Mouse (Mus musculus) kidney, embryonic 15.5 days (tissue): ENCODE results near the gene Rundc3a. TPM values are rescaled to one million over a fixed set of nuclear protein-coding genes. Genes with fewer than 3 reads are reported as not detected.
A peak's percentile ranks its signal among the peaks of the same experiment; 100 is the strongest.
"Not testable (repeated sequence)": the region's sequence is repeated elsewhere in the genome, so short reads cannot be mapped to it uniquely, and the experiment has no call there.

Source experiments
- ATAC-seq: fragments of 200-750 bp; cut with Nextera tagmentation; replicated peaks from 2 replicates; pipeline ENCODE4 v1.8.0; 2017; ENCODE audit warnings: moderate TSS enrichment; ENCODE audit not compliant: low FRiP score
- H3K27ac ChIP-seq: fragments of 300-500 bp; sonication (generic); 2 replicates; pipeline ENCODE4 v1.5.1; 2015; ENCODE audit warnings: mild to moderate bottlenecking, inconsistent platforms
- H3K27me3 ChIP-seq: fragments of 300-500 bp; sonication (generic); 2 replicates; pipeline ENCODE4 v1.6.1; 2015; ENCODE audit warnings: inconsistent platforms
- H3K36me3 ChIP-seq: fragments of 300-500 bp; sonication (generic); 2 replicates; pipeline ENCODE4 v1.6.1; 2015; ENCODE audit warnings: inconsistent platforms
- H3K4me1 ChIP-seq: fragments of 300-500 bp; sonication (generic); 2 replicates; pipeline ENCODE4 v1.6.1; 2015; ENCODE audit warnings: inconsistent platforms
- H3K4me2 ChIP-seq: fragments of 300-500 bp; sonication (generic); 2 replicates; pipeline ENCODE4 v1.6.1; 2015; ENCODE audit warnings: moderate library complexity, mild to moderate bottlenecking, inconsistent platforms
- H3K4me3 ChIP-seq: fragments of 300-500 bp; sonication (generic); replicated peaks from 2 replicates; pipeline ENCODE4 v1.5.1; 2015; ENCODE audit warnings: mild to moderate bottlenecking, inconsistent platforms
- H3K9ac ChIP-seq: fragments of 300-500 bp; sonication (generic); 2 replicates; pipeline ENCODE4 v1.6.1; 2015; ENCODE audit warnings: mild to moderate bottlenecking, inconsistent platforms
- H3K9me3 ChIP-seq: fragments of 300-500 bp; sonication (generic); replicated peaks from 2 replicates; pipeline ENCODE4 v1.6.1; 2016; ENCODE audit warnings: inconsistent platforms
- WGBS: fragments of 180-500 bp; shearing (Covaris S2); methylation state at CpG from one replicate; pipeline ENCODE4 v1.1.7; 2015; ENCODE audit warnings: mixed read lengths; 5-methylcytosine and 5-hydroxymethylcytosine counted together
- polyA plus RNA-seq: library from polyadenylated mRNA; unstranded; fragments of >200 nt; fragmentation: Nextera tagmentation; extraction: Ambion mirVana; gene quantifications from 2 replicates; pipeline ENCODE4 v1.2.1, GENCODE M21; 2015

The Rundc3a gene
- polyA plus RNA-seq, 1 experiment from 2014 or later, result 4.9 TPM

DNA sequence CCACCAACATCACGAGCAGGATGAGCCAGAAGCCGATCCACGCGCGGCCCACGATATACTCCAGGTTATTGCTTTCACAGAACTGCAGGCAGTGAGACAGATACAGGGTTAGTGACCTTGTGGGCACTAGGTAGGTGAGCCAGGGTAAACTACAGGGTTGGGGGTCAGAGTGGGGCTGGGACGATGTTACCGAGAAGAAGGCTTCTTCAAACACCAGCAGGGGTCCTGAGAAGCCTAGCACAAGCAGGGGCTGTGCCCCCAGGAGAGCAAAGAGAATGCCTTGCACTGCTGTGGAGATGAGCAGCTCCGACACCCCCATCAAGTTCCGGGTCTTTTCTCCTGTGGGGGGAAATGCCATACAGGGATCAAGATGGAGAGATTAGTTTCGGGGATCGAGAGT is 37.0 kb upstream of the Rundc3a start:
- H3K4me3 ChIP-seq, result no peak overlapping the region
- H3K27me3 ChIP-seq, result peaks cover 14% of the 10 kb centered on the region
- no peak for ATAC-seq
- no peak overlapping the region for H3K27ac ChIP-seq
- no peaks in the 10 kb centered on the region for H3K9me3 ChIP-seq
- 74% methylated on average over 12 of the region's 12 CpGs for WGBS
- H3K36me3 ChIP-seq, result no peaks in the 10 kb centered on the region
- no peak overlapping the region for H3K4me2 ChIP-seq
- no peak overlapping the region for H3K9ac ChIP-seq
- H3K4me1 ChIP-seq, result peaks cover 17% of the 10 kb centered on the region

- Histone ChIP-seq H3K4me1 (peaks cover 13% of the 10 kb centered on the region), H3K4me2 (no peak overlapping the region), H3K36me3 (no peaks in the 10 kb centered on the region), H3K27me3 (peaks cover 14% of the 10 kb centered on the region), H3K9me3 (no peaks in the 10 kb centered on the region), H3K4me3 (no peak overlapping the region), H3K9ac (no peak overlapping the region), H3K27ac (no peak overlapping the region)
- WGBS, result 66% methylated on average over 31 of the region's 31 CpGs
- ATAC-seq, result no peak
These were observed 36.4 kb upstream of the Rundc3a start for GRCm38 (mm10) chr11:102356636-102357350.

DNA sequence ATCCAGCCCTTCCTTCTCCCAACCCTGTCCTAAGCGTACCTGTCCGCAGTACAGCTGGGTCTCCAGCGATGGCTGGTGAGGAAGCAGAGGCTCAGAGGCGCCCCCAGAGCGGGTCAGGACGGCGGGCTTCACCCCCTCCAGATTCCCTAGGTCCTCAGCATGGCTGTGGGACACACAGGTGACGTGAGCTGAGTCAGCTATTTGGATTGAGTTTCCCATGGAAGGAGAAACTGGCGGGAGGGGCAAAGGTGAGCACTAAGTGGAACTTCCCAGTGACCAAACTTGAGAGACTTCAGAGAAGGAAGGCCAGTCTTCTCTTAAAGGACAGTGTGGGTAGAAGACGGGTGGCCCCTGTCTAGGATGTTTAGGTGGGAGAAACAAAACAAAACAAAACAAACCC is 34.8 kb upstream of the Rundc3a start:
- Histone ChIP-seq H3K4me1 (0 out of 2 replicates have a peak, but pooled peaks cover 2% of the 10 kb centered on the region), H3K27me3 (peaks cover 11% of the 10 kb centered on the region; the same call in 1 of the 2 replicates), H3K9me3 (no peaks in the 10 kb centered on the region), H3K27ac (no peak overlapping the region), H3K9ac (no peak overlapping the region), H3K4me2 (no peak overlapping the region), H3K4me3 (no peak overlapping the region), H3K36me3 (no peaks in the 10 kb centered on the region)
- no peak for ATAC-seq
- 68% methylated on average over 10 of the region's 10 CpGs for WGBS

DNA sequence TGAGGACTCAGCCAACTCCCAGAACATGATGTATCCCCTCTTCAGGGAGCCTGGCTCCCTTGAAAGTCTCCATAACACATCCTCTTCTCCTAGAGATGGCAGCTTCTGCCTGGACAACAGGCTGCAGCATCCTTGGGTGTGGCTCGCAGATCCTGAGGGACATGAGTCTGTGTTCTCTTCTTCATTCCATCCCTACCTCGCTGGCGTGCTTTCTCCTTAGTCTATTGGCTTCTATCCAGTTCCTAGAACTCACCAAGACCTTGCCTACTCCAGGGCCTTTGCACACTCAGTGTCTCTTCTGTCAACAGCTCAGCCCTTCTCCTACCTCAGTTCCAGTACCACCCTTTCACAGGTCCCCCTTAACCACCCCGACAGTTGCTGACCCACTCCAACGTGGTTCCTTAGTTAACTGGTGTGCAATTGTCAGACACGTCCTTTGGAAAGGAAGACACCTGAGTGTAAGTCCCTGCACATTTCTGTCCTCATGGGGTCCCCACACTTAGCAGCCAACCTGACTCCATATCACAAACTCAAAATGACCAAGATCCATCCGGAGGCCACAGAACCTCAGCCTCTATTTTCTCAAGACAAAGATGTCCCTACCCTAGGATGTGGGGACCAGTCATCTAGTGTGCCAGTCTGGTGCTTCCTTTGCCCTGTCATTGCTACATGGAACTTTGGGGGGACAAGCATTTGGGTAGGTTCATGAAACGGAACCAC is 31.3 kb upstream of the Rundc3a start:
- Histone ChIP-seq H3K9me3 (no peaks in the 10 kb centered on the region), H3K27me3 (0 out of 2 replicates have a peak, but pooled peaks cover under 1% of the 10 kb centered on the region), H3K9ac (no peak overlapping the region), H3K4me1 (0 out of 2 replicates have a peak, but pooled peaks cover under 1% of the 10 kb centered on the region), H3K36me3 (no peaks in the 10 kb centered on the region), H3K4me2 (no peak overlapping the region), H3K4me3 (no peak overlapping the region), H3K27ac (no peak overlapping the region)
- WGBS, result 90% methylated on average over 8 of the region's 8 CpGs
- ATAC-seq, result no peak

GRCm38 (mm10) chr11:102363623-102364022 is 29.6 kb upstream of the Rundc3a start:
- Histone ChIP-seq H3K9ac (no peak overlapping the region), H3K9me3 (no peaks in the 10 kb centered on the region), H3K27me3 (no peaks in the 10 kb centered on the region), H3K27ac (no peak overlapping the region), H3K4me2 (no peak overlapping the region), H3K4me1 (no peaks in the 10 kb centered on the region; the same call in 1 of the 2 replicates), H3K36me3 (no peaks in the 10 kb centered on the region), H3K4me3 (no peak overlapping the region)
- peak; percentile 79 for ATAC-seq
- 60% methylated on average over 2 of the region's 2 CpGs for WGBS

DNA sequence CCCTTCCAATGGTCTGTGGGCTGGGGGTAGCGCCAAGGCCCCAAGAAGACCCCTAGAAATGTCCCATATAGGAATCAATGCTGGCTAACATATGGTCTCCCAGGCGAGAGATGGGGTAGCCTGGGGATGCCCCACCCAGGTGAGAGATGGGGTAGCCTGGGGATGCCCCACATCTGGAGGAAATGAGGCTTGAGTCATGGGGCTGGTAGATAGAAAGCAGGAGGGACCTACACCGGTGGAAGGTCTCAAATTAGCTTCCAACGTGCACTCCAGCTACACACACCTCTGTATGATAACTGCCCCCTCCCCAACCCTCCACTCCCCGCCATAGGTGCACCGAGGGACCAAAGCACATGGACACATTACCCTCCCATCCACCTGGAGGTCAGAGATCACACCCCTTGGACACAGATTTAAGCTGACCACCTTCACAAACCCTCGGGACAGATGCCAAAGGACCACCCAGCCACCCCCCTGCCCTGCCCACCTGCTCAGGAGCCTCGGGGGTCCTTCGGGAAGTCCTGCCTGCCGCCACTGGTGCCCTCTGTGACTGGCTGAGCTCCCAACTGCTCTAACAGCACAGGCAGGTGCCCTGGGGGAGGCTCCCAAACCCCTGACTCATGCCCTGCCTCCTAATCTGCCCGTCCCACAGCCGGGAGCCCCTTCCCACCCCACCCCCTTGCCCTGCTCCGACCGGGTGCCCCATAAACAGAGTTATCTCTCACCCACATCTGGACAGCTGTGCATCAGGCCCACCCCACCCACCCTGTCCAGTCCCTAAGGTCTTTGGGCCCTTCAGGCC is 28.4 kb upstream of the Rundc3a start:
- H3K27me3 ChIP-seq, result no peaks in the 10 kb centered on the region
- WGBS, result 66% methylated on average over 14 of the region's 14 CpGs
- no peak overlapping the region for H3K4me3 ChIP-seq
- no peak overlapping the region for H3K9ac ChIP-seq
- no peak overlapping the region for H3K27ac ChIP-seq
- H3K9me3 ChIP-seq, result no peaks in the 10 kb centered on the region
- peak; percentile 85 for ATAC-seq
- H3K36me3 ChIP-seq, result no peaks in the 10 kb centered on the region
- peaks cover 7% of the 10 kb centered on the region; the same call in 1 of the 2 replicates for H3K4me1 ChIP-seq
- no peak overlapping the region for H3K4me2 ChIP-seq

GRCm38 (mm10) chr11:102365699-102366098 is 27.5 kb upstream of the Rundc3a start:
- 43% methylated on average over 4 of the region's 4 CpGs for WGBS
- Histone ChIP-seq H3K9ac (no peak overlapping the region), H3K4me2 (no peak overlapping the region), H3K9me3 (no peaks in the 10 kb centered on the region), H3K27ac (no peak overlapping the region), H3K36me3 (no peaks in the 10 kb centered on the region), H3K27me3 (no peaks in the 10 kb centered on the region), H3K4me3 (no peak overlapping the region), H3K4me1 (peaks cover 7% of the 10 kb centered on the region; the same call in 1 of the 2 replicates)
- ATAC-seq, result no peak

DNA sequence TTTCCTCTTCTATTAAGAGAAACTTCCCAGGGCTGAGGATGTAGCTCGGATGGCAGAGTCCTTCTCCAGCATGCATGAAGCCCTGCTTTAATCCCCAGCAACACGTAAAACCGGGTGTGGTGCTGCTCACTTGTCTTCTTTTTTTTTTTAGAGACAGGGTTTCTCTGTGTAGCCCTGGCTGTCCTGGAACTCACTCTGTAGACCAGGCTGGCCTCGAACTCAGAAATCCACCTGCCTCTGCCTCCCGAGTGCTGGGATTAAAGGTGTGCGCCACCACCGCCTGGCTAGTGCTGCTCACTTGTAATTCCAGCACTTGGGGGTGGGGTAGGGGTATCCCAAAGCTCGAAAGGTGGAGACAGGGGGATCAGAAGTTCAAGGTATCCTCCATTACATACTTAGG is 27.1 kb upstream of the Rundc3a start, which contains the start of gene Slc4a1:
Gene Slc4a1, minus strand, starts transcription at position 101 of the 400 bp plus-strand sequence.
- H3K9me3 ChIP-seq, H3K4me1 ChIP-seq, H3K27ac ChIP-seq, H3K36me3 ChIP-seq, ATAC-seq, H3K9ac ChIP-seq, H3K4me2 ChIP-seq, H3K27me3 ChIP-seq, H3K4me3 ChIP-seq: not testable (repeated sequence)
- 87% methylated on average over 8 of the region's 8 CpGs for WGBS

DNA sequence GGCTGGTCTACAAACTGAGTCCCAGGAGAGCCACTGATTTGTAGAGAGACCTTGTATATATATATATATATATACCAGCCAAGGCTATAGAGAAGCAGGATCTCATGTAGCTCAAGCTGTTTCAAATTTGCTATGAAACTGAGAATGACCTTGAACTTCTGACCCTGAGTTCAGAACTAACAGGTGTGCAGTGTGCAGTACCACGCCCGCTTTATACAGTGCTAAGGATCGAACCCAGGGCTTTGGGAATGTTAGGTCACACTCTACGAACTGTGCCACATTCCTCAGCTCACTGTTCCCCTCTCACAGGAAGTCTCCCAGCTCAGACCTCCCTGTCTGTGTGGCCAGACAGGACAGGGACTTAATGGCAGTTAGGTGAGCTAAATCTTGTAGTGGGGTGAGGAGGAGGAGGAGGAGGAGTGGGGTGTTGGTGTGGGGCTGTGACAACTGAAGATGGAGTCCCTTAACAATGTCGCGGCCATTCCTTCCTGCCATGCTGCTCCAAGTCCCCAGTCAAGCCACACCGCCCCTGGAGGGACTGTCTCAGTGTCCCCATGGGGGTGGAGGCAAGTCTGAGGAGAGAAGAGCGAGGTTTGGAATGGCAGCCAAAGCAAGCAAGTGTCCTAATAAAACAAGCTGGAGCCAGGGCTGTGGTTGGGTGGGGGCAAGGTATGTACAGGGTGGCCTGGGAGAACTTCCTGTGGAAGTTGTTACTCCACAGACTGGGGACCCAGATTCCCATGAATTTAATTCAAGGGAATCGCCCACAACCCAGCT is 25.5 kb upstream of the Rundc3a start:
- peaks cover 7% of the 10 kb centered on the region; the same call in 1 of the 2 replicates for H3K4me1 ChIP-seq
- no peak overlapping the region for H3K4me3 ChIP-seq
- no peak overlapping the region for H3K4me2 ChIP-seq
- H3K27me3 ChIP-seq, result peaks cover 7% of the 10 kb centered on the region
- no peak overlapping the region for H3K27ac ChIP-seq
- H3K36me3 ChIP-seq, result no peaks in the 10 kb centered on the region
- H3K9ac ChIP-seq, result no peak overlapping the region
- ATAC-seq, result no peak
- no peaks in the 10 kb centered on the region for H3K9me3 ChIP-seq
- WGBS, result 67% methylated on average over 9 of the region's 9 CpGs

DNA sequence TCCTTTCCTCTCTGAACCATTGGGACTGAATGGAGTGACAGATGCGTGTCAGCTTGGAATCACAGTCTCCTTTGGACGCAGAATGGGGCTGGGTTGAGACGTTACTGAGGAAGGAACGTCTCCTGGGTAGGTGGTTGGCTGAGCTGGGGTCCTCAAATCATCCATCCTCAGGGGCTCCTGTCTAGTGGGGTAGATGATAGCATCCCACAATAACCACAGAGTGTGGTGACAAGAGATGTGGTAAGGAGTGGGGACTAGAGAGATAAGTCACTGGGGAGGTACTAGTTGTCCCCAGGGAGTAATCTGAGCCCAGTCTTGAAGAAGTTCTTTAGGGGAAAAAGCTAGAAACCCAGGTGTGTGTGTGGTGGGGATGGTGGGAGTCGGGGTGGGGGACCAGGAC is 24.9 kb upstream of the Rundc3a start:
- Histone ChIP-seq H3K4me1 (peaks cover 7% of the 10 kb centered on the region; the same call in 1 of the 2 replicates), H3K27ac (no peak overlapping the region), H3K36me3 (no peaks in the 10 kb centered on the region), H3K27me3 (peaks cover 12% of the 10 kb centered on the region), H3K4me3 (no peak overlapping the region), H3K4me2 (no peak overlapping the region), H3K9me3 (no peaks in the 10 kb centered on the region), H3K9ac (no peak overlapping the region)
- ATAC-seq, result no peak
- WGBS, result 82% methylated on average over 5 of the region's 5 CpGs

- H3K9me3 ChIP-seq, result no peaks in the 10 kb centered on the region
- H3K36me3 ChIP-seq, result no peaks in the 10 kb centered on the region
- 56% methylated on average over 4 of the region's 4 CpGs for WGBS
- no peak overlapping the region for H3K27ac ChIP-seq
- H3K27me3 ChIP-seq, result peaks cover 16% of the 10 kb centered on the region
- no peak overlapping the region for H3K4me3 ChIP-seq
- H3K4me1 ChIP-seq, result peaks cover 7% of the 10 kb centered on the region; the same call in 1 of the 2 replicates
- H3K9ac ChIP-seq, result no peak overlapping the region
- H3K4me2 ChIP-seq, result no peak overlapping the region
- no peak for ATAC-seq
These were observed 23.9 kb upstream of the Rundc3a start for GRCm38 (mm10) chr11:102369263-102369662.
